Mouse (Mus musculus) forebrain, embryonic 14.5 days (tissue): ENCODE data around the gene Sp7. TPM values are rescaled to one million over a fixed set of nuclear protein-coding genes. Genes with fewer than 3 reads are reported as not detected.

Source experiments
- ATAC-seq: fragments of 200-750 bp; cut with Nextera tagmentation; 2 replicates; pipeline ENCODE4 v1.8.0; 2017; ENCODE audit warnings: mild to moderate bottlenecking, moderate library complexity
- DNase-seq: peaks from one replicate; pipeline ENCODE4 v3.0.0-alpha.2; 2015; ENCODE audit warnings: low spot score
- H3K27ac ChIP-seq: fragments of 300-500 bp; sonication (generic); 2 replicates; pipeline ENCODE4 v1.5.1; 2014; ENCODE audit warnings: low read depth, mild to moderate bottlenecking, control low read depth, low read length, moderate library complexity
- H3K27me3 ChIP-seq: fragments of 300-500 bp; sonication (generic); replicated peaks from 2 replicates; pipeline ENCODE4 v1.6.1; 2014; ENCODE audit warnings: low read length, control low read depth, mixed read lengths; ENCODE audit not compliant: control insufficient read depth, insufficient read depth
- H3K36me3 ChIP-seq: fragments of 300-500 bp; sonication (generic); 2 replicates; pipeline ENCODE4 v1.6.1; 2014; ENCODE audit warnings: low read length, control low read depth; ENCODE audit not compliant: control insufficient read depth, insufficient read depth
- H3K4me1 ChIP-seq: fragments of 300-500 bp; sonication (generic); 2 replicates; pipeline ENCODE4 v1.6.1; 2014; ENCODE audit warnings: antibody characterized with exemption, low read length, control low read depth; ENCODE audit not compliant: control insufficient read depth, insufficient read depth
- H3K4me2 ChIP-seq: fragments of 300-500 bp; sonication (generic); 2 replicates; pipeline ENCODE4 v1.6.1; 2014; ENCODE audit warnings: mild to moderate bottlenecking, control low read depth, low read length
- H3K4me3 ChIP-seq: fragments of 300-500 bp; sonication (generic); 2 replicates; pipeline ENCODE4 v1.5.1; 2014; ENCODE audit warnings: low read depth, low read length, control low read depth
- H3K9ac ChIP-seq: fragments of 300-500 bp; sonication (generic); 2 replicates; pipeline ENCODE4 v1.6.1; 2014; ENCODE audit warnings: mild to moderate bottlenecking, low read length, control low read depth, moderate library complexity
- H3K9me3 ChIP-seq: fragments of 300-500 bp; sonication (generic); replicated peaks from 2 replicates; pipeline ENCODE4 v1.6.1; 2016; ENCODE audit warnings: low read length, control low read depth, mixed read lengths; ENCODE audit not compliant: control insufficient read depth
- WGBS: fragments of 180-500 bp; shearing (Covaris S2); extraction: QIAGEN DNeasy Blood & Tissue Kit; methylation state at CpG from one replicate; pipeline ENCODE4 v1.1.7; 2014; 5-methylcytosine and 5-hydroxymethylcytosine counted together
- polyA plus RNA-seq: library from polyadenylated mRNA; unstranded; fragments of >200 nt; fragmentation: Nextera tagmentation; extraction: Ambion mirVana; gene quantifications from 2 replicates; pipeline ENCODE4 v1.2.1, GENCODE M21; 2014

Gene Sp7
- polyA plus RNA-seq, 1 experiment from 2014 or later = 0.39 TPM

GRCm38 (mm10) chr15:102393584-102394014 lies 26.6 kb upstream of the Sp7 start:
- Histone ChIP-seq H3K4me2 (no peak overlapping the region), H3K9me3 (no peaks in the 10 kb centered on the region), H3K9ac (no peak overlapping the region), H3K4me1 (no peaks in the 10 kb centered on the region), H3K27ac (no peak overlapping the region), H3K4me3 (no peak overlapping the region), H3K36me3 (no peaks in the 10 kb centered on the region), H3K27me3 (no peaks in the 10 kb centered on the region)
- no peak for ATAC-seq
- no peak for DNase-seq

GRCm38 (mm10) chr15:102392520-102392919 lies 25.5 kb upstream of the Sp7 start:
- Histone ChIP-seq H3K9ac (no peak overlapping the region), H3K27me3 (no peaks in the 10 kb centered on the region), H3K4me1 (no peaks in the 10 kb centered on the region), H3K9me3 (no peaks in the 10 kb centered on the region), H3K4me2 (no peak overlapping the region), H3K27ac (no peak overlapping the region), H3K36me3 (no peaks in the 10 kb centered on the region), H3K4me3 (no peak overlapping the region)
- 26% methylated on average over 2 of the region's 2 CpGs for WGBS
- ATAC-seq (no peak), DNase-seq (no peak)

GRCm38 (mm10) chr15:102388942-102389341 lies 22.0 kb upstream of the Sp7 start:
- WGBS = 91% methylated on average over 3 of the region's 3 CpGs
- H3K4me2 ChIP-seq = no peak overlapping the region
- H3K9me3 ChIP-seq = no peaks in the 10 kb centered on the region
- no peaks in the 10 kb centered on the region for H3K4me1 ChIP-seq
- no peak overlapping the region for H3K4me3 ChIP-seq
- no peak overlapping the region for H3K9ac ChIP-seq
- H3K36me3 ChIP-seq = no peaks in the 10 kb centered on the region
- no peak for DNase-seq
- no peak overlapping the region for H3K27ac ChIP-seq
- no peak for ATAC-seq
- H3K27me3 ChIP-seq = no peaks in the 10 kb centered on the region

- no peak overlapping the region for H3K9ac ChIP-seq
- no peaks in the 10 kb centered on the region for H3K36me3 ChIP-seq
- no peaks in the 10 kb centered on the region for H3K4me1 ChIP-seq
- 51% methylated on average over 9 of the region's 9 CpGs for WGBS
- no peaks in the 10 kb centered on the region for H3K27me3 ChIP-seq
- no peak overlapping the region for H3K4me3 ChIP-seq
- DNase-seq = no peak
- no peak for ATAC-seq
- no peak overlapping the region for H3K27ac ChIP-seq
- no peak overlapping the region for H3K4me2 ChIP-seq
- H3K9me3 ChIP-seq = no peaks in the 10 kb centered on the region
Measured at GRCm38 (mm10) chr15:102386640-102387039, 19.7 kb upstream of the Sp7 start.

GRCm38 (mm10) chr15:102383671-102384070 lies 16.7 kb upstream of the Sp7 start:
- H3K4me2 ChIP-seq = no peak overlapping the region
- H3K36me3 ChIP-seq = no peaks in the 10 kb centered on the region
- no peak overlapping the region for H3K9ac ChIP-seq
- H3K27me3 ChIP-seq = no peaks in the 10 kb centered on the region
- WGBS = 92% methylated on average over 6 of the region's 6 CpGs
- no peaks in the 10 kb centered on the region for H3K4me1 ChIP-seq
- H3K4me3 ChIP-seq = no peak overlapping the region
- DNase-seq (no peak), ATAC-seq (no peak)
- H3K27ac ChIP-seq = no peak overlapping the region
- no peaks in the 10 kb centered on the region for H3K9me3 ChIP-seq

GRCm38 (mm10) chr15:102381575-102381974 lies 14.6 kb upstream of the Sp7 start:
- Histone ChIP-seq H3K36me3 (no peaks in the 10 kb centered on the region), H3K4me2 (no peak overlapping the region), H3K27ac (no peak overlapping the region), H3K9ac (no peak overlapping the region), H3K4me1 (peaks cover 7% of the 10 kb centered on the region), H3K9me3 (no peaks in the 10 kb centered on the region), H3K27me3 (no peaks in the 10 kb centered on the region; the same call in 1 of the 2 replicates), H3K4me3 (no peak overlapping the region)
- WGBS = 1% methylated on average over 7 of the region's 7 CpGs
- peak; percentile 93 for DNase-seq
- peak; percentile 79 for ATAC-seq

- DNase-seq = no peak
- no peak overlapping the region for H3K4me3 ChIP-seq
Measured at GRCm38 (mm10) chr15:102377810-102378262, 10.9 kb upstream of the Sp7 start.

GRCm38 (mm10) chr15:102377163-102377543 lies 10.2 kb upstream of the Sp7 start:
- Histone ChIP-seq H3K27ac (no peak overlapping the region), H3K9ac (peak overlapping the region; percentile 72), H3K36me3 (no peaks in the 10 kb centered on the region), H3K4me2 (peak overlapping the region; percentile 96), H3K27me3 (no peaks in the 10 kb centered on the region; the same call in 1 of the 2 replicates), H3K4me3 (peak overlapping the region; percentile 54), H3K4me1 (peaks cover 7% of the 10 kb centered on the region), H3K9me3 (no peaks in the 10 kb centered on the region)
- ATAC-seq (peak; percentile 59), DNase-seq (peak; percentile 78)
- WGBS = 0% methylated on average over 7 of the region's 7 CpGs

More at GRCm38 (mm10) chr15:102377810-102378262, 10.9 kb upstream of the Sp7 start:
- Histone ChIP-seq H3K27me3 (no peaks in the 10 kb centered on the region; the same call in 1 of the 2 replicates), H3K27ac (no peak overlapping the region), H3K9ac (0 out of 2 replicates have a peak overlapping the region, but pooled peaks have one; percentile 10), H3K4me2 (no peak overlapping the region; the same call in 1 of the 2 replicates), H3K9me3 (no peaks in the 10 kb centered on the region), H3K36me3 (no peaks in the 10 kb centered on the region), H3K4me1 (peaks cover 7% of the 10 kb centered on the region)
- no peak for ATAC-seq
- 9% methylated on average over 10 of the region's 10 CpGs for WGBS

- Histone ChIP-seq H3K4me2 (peak overlapping the region; percentile 96), H3K36me3 (no peaks in the 10 kb centered on the region), H3K27ac (no peak overlapping the region), H3K4me1 (peaks cover 7% of the 10 kb centered on the region), H3K9ac (peak overlapping the region; percentile 72), H3K27me3 (no peaks in the 10 kb centered on the region; the same call in 1 of the 2 replicates), H3K9me3 (no peaks in the 10 kb centered on the region), H3K4me3 (peak overlapping the region; percentile 54)
- ATAC-seq (peak; percentile 81), DNase-seq (peak; percentile 55)
- 0% methylated on average over 40 of the region's 43 CpGs for WGBS
Measured at GRCm38 (mm10) chr15:102376453-102377162, 9.6 kb upstream of the Sp7 start.
